Mouse (Mus musculus) midbrain, embryonic 13.5 days (tissue): ENCODE results near the gene Nodal. TPM values are rescaled to one million over a fixed set of nuclear protein-coding genes. Genes with fewer than 3 reads are reported as not detected.

Experiments
- ATAC-seq: fragments of 200-750 bp; cut with Nextera tagmentation; 2 replicates; pipeline ENCODE4 v1.8.0; 2017; ENCODE audit warnings: mild to moderate bottlenecking, moderate TSS enrichment, moderate library complexity
- H3K27ac ChIP-seq: fragments of 300-500 bp; sonication (generic); 2 replicates; pipeline ENCODE4 v1.5.1; 2015; ENCODE audit warnings: inconsistent platforms, mild to moderate bottlenecking, moderate library complexity
- H3K27me3 ChIP-seq: fragments of 300-500 bp; sonication (generic); 2 replicates; pipeline ENCODE4 v1.6.1; 2015; ENCODE audit warnings: mild to moderate bottlenecking, inconsistent platforms
- H3K36me3 ChIP-seq: fragments of 300-500 bp; sonication (generic); 2 replicates; pipeline ENCODE4 v1.6.1; 2015; ENCODE audit warnings: mild to moderate bottlenecking, inconsistent platforms
- H3K4me1 ChIP-seq: fragments of 300-500 bp; sonication (generic); replicated peaks from 2 replicates; pipeline ENCODE4 v1.6.1; 2015; ENCODE audit warnings: inconsistent platforms
- H3K4me2 ChIP-seq: fragments of 300-500 bp; sonication (generic); replicated peaks from 2 replicates; pipeline ENCODE4 v1.6.1; 2015; ENCODE audit warnings: moderate library complexity, mild to moderate bottlenecking, inconsistent platforms
- H3K4me3 ChIP-seq: fragments of 300-500 bp; sonication (generic); replicated peaks from 2 replicates; pipeline ENCODE4 v1.5.1; 2015; ENCODE audit warnings: mild to moderate bottlenecking, inconsistent platforms
- H3K9ac ChIP-seq: fragments of 300-500 bp; sonication (generic); replicated peaks from 2 replicates; pipeline ENCODE4 v1.6.1; 2015; ENCODE audit warnings: mild to moderate bottlenecking, inconsistent platforms
- H3K9me3 ChIP-seq: fragments of 300-500 bp; sonication (generic); 2 replicates; pipeline ENCODE4 v1.6.1; 2016; ENCODE audit warnings: mild to moderate bottlenecking, inconsistent platforms
- WGBS: fragments of 180-500 bp; shearing (Covaris S2); methylation state at CpG from one replicate; pipeline ENCODE4 v1.1.7; 2015; 5-methylcytosine and 5-hydroxymethylcytosine counted together
- polyA plus RNA-seq: library from polyadenylated mRNA; unstranded; fragments of >200 nt; fragmentation: Nextera tagmentation; extraction: Ambion mirVana; gene quantifications from 2 replicates; pipeline ENCODE4 v1.2.1, GENCODE M21; 2015

Nodal gene
- polyA plus RNA-seq, 1 experiment from 2014 or later, result not detected

- no peak for ATAC-seq
- Histone ChIP-seq H3K27me3 (no peaks in the 10 kb centered on the region), H3K4me1 (peaks cover 6% of the 10 kb centered on the region; the same call in 1 of the 2 replicates), H3K36me3 (no peaks in the 10 kb centered on the region), H3K9ac (no peak overlapping the region), H3K4me3 (no peak overlapping the region), H3K4me2 (no peak overlapping the region), H3K9me3 (no peaks in the 10 kb centered on the region), H3K27ac (no peak overlapping the region)
- 73% methylated on average over 7 of the region's 7 CpGs for WGBS
Observed at GRCm38 (mm10) chr10:61468900-61469299, 51.1 kb downstream of the Nodal start.

- Histone ChIP-seq H3K27me3 (no peaks in the 10 kb centered on the region; the same call in 1 of the 2 replicates), H3K4me2 (peak overlapping the region; percentile 73; the same call in 1 of the 2 replicates), H3K27ac (no peak overlapping the region), H3K4me3 (no peak overlapping the region), H3K36me3 (no peaks in the 10 kb centered on the region), H3K9ac (no peak overlapping the region), H3K9me3 (no peaks in the 10 kb centered on the region), H3K4me1 (peaks cover 27% of the 10 kb centered on the region)
- no peak for ATAC-seq
- WGBS, result 73% methylated on average over 3 of the region's 3 CpGs
Observed at GRCm38 (mm10) chr10:61473640-61474039, 55.9 kb downstream of the Nodal start.

- Histone ChIP-seq H3K27me3 (no peaks in the 10 kb centered on the region; the same call in 1 of the 2 replicates), H3K4me3 (peak overlapping the region; percentile 72), H3K36me3 (no peaks in the 10 kb centered on the region), H3K4me1 (peaks cover 27% of the 10 kb centered on the region), H3K4me2 (peak overlapping the region; percentile 73), H3K9ac (peak overlapping the region; percentile 68; the same call in 1 of the 2 replicates), H3K27ac (no peak overlapping the region), H3K9me3 (no peaks in the 10 kb centered on the region)
- no peak for ATAC-seq
- 81% methylated on average over 1 of the region's 1 CpGs for WGBS
Observed at GRCm38 (mm10) chr10:61474344-61474743, 56.6 kb downstream of the Nodal start.

Other genes starting within 250 kb of the Nodal start
- 0.17 TPM in 1 of 2 replicates, not detected in the other for gene Tbata, start 246.0 kb upstream of the Nodal start, polyA plus RNA-seq
- gene Adamts14, start 144.5 kb upstream of the Nodal start, polyA plus RNA-seq, result 0.24 and 0.28 TPM in 2 replicates
- not detected in 2 replicates for gene Prf1, start 120.1 kb upstream of the Nodal start, polyA plus RNA-seq
- gene Pald1, start 34.4 kb upstream of the Nodal start, polyA plus RNA-seq, result 17.5 and 21.1 TPM in 2 replicates
- gene Eif4ebp2, start 34.7 kb downstream of the Nodal start, polyA plus RNA-seq, result 75.5 and 83.2 TPM in 2 replicates
- 15.6 and 15.9 TPM in 2 replicates for gene Lrrc20, start 57.8 kb downstream of the Nodal start, polyA plus RNA-seq
- 0.81 and 0.87 TPM in 2 replicates for gene Npffr1, start 177.5 kb downstream of the Nodal start, polyA plus RNA-seq
- gene Ppa1, start 230.6 kb downstream of the Nodal start, polyA plus RNA-seq, result 230 and 231 TPM in 2 replicates